Mouse (Mus musculus): Measurements from ENCODE around the gene Dcdc2b. TPM values are rescaled to one million over a fixed set of nuclear protein-coding genes. Genes with fewer than 3 reads are reported as not detected.

Gene Dcdc2b
- polyA plus RNA-seq, 1 experiment: 0.36 TPM

- Histone ChIP-seq H3K36me3 (ENCODE audit: control insufficient read depth, insufficient read depth) (peaks cover 61% of the 10 kb centered on the region), H3ac (ENCODE audit: control insufficient read depth, insufficient read length) (no peak overlapping the region), H3K27me3 (ENCODE audit: control insufficient read depth, insufficient read depth, insufficient read length) (no peaks in the 10 kb centered on the region), H3K79me2 (ENCODE audit: control insufficient read depth, insufficient read depth) (no peaks in the 10 kb centered on the region), H3K4me3 (no peak overlapping the region), H3K4me2 (ENCODE audit: low read depth) (no peak overlapping the region)
- TF ChIP-seq REST (IDR thresholded peaks at IDR 0.05; ENCODE audit: insufficient read depth, insufficient read length) (no peak), TCF3 (IDR thresholded peaks at IDR 0.05; ENCODE audit: insufficient read length, low read depth) (no peak), POLR2A (IDR thresholded peaks at IDR 0.05; ENCODE audit: insufficient read length, low read depth) (no peak), SRF (IDR thresholded peaks at IDR 0.05; ENCODE audit: control insufficient read depth, insufficient read length, low read depth) (no peak), USF1 (IDR thresholded peaks at IDR 0.05; ENCODE audit: low read depth) (no peak), MYOG (IDR thresholded peaks at IDR 0.05; ENCODE audit: control insufficient read depth in 1 of 3, insufficient read depth in 1 of 3, insufficient read length in 2 of 3, low read depth in 2 of 3) (no peak), MAX (IDR thresholded peaks at IDR 0.05; ENCODE audit: low read depth) (no peak), CEBPB (IDR thresholded peaks at IDR 0.05; ENCODE audit: insufficient read depth, poor library complexity, severe bottlenecking) (no peak), POLR2AphosphoS2 (IDR thresholded peaks at IDR 0.05; ENCODE audit: insufficient read length, low read depth) (no peak), MYOD1 (IDR thresholded peaks at IDR 0.05; ENCODE audit: control insufficient read depth in 1 of 3, insufficient read length in 2 of 3, low read depth in 2 of 3) (no peak), E2F4 (IDR thresholded peaks at IDR 0.05; ENCODE audit: insufficient read depth) (no peak), TCF12 (IDR thresholded peaks at IDR 0.05; ENCODE audit: insufficient read depth, poor library complexity, severe bottlenecking) (no peak)
Observed at GRCm38 (mm10) chr4:129648656-129649055, 34.6 kb upstream of the Dcdc2b start.

DNA sequence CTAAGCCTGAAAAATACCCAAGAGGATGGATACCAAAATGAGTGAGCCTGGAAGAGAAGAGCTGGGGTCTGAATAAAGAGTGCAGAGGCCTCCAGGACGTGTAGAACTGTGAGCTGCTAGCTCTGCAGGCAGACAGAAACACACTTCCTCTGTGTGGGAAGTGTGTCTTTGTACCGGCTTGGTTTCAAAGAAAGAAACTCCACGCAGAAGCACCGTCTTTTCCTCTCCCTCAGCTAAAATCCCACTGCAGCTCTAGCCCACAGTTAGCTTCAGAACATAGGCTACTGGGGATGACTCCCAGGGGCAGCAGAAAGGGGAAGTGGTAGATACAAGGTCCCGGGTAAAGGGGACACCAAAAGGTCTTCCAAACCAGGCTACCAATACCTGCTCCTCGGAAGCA is 31.1 kb upstream of the Dcdc2b start:
- Histone ChIP-seq H3K79me2 (ENCODE audit: control insufficient read depth, insufficient read depth) (peaks cover 2% of the 10 kb centered on the region), H3K36me3 (ENCODE audit: control insufficient read depth, insufficient read depth) (peaks cover 30% of the 10 kb centered on the region), H3K4me2 (ENCODE audit: low read depth) (no peak overlapping the region), H3ac (ENCODE audit: control insufficient read depth, insufficient read length) (no peak overlapping the region), H3K27me3 (ENCODE audit: control insufficient read depth, insufficient read depth, insufficient read length) (no peaks in the 10 kb centered on the region), H3K4me3 (no peak overlapping the region)
- TF ChIP-seq REST (IDR thresholded peaks at IDR 0.05; ENCODE audit: insufficient read depth, insufficient read length) (no peak), POLR2A (IDR thresholded peaks at IDR 0.05; ENCODE audit: insufficient read length, low read depth) (no peak), MAX (IDR thresholded peaks at IDR 0.05; ENCODE audit: low read depth) (no peak), E2F4 (IDR thresholded peaks at IDR 0.05; ENCODE audit: insufficient read depth) (no peak), MYOG (IDR thresholded peaks at IDR 0.05; ENCODE audit: control insufficient read depth in 1 of 3, insufficient read depth in 1 of 3, insufficient read length in 2 of 3, low read depth in 2 of 3) (no peak), POLR2AphosphoS2 (IDR thresholded peaks at IDR 0.05; ENCODE audit: insufficient read length, low read depth) (no peak), TCF3 (IDR thresholded peaks at IDR 0.05; ENCODE audit: insufficient read length, low read depth) (no peak), CEBPB (IDR thresholded peaks at IDR 0.05; ENCODE audit: insufficient read depth, poor library complexity, severe bottlenecking) (no peak), SRF (IDR thresholded peaks at IDR 0.05; ENCODE audit: control insufficient read depth, insufficient read length, low read depth) (no peak)

DNA sequence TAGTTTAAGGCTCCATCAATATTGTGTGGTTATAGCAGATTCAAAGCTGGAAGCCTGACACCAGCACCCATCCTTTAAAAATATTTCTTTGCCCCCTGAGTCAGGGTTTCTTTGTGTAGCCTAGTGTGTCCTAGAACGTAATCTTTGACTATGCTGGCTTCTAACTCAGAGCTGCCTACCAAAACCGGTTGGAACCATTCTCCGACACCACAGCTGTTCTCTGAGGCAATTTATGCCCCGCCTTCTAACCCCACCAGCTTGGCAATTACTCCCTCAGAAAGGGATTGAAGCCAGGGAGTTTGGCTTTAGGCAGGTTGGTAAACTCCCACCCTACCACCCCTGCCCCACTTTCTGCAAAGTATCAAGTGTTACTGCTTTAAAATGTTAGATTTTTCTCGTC is 27.7 kb upstream of the Dcdc2b start:
- no peaks in the 10 kb centered on the region for H3K27me3 ChIP-seq (ENCODE audit: control insufficient read depth, insufficient read depth, insufficient read length)
- peaks cover 25% of the 10 kb centered on the region for H3K79me2 ChIP-seq (ENCODE audit: control insufficient read depth, insufficient read depth)
- peaks cover 10% of the 10 kb centered on the region for H3K36me3 ChIP-seq (ENCODE audit: control insufficient read depth, insufficient read depth)
- no peak overlapping the region for H3ac ChIP-seq (ENCODE audit: control insufficient read depth, insufficient read length)
- TF ChIP-seq REST (IDR thresholded peaks at IDR 0.05; ENCODE audit: insufficient read depth, insufficient read length) (no peak), MYOG (IDR thresholded peaks at IDR 0.05; ENCODE audit: control insufficient read depth in 1 of 3, insufficient read depth in 1 of 3, insufficient read length in 2 of 3, low read depth in 2 of 3) (peak in 2 of 3 experiments; percentile 57 to 68), E2F4 (IDR thresholded peaks at IDR 0.05; ENCODE audit: insufficient read depth) (no peak), MYOD1 (IDR thresholded peaks at IDR 0.05; ENCODE audit: control insufficient read depth in 1 of 3, insufficient read length in 2 of 3, low read depth in 2 of 3) (peak in 2 of 3 experiments; percentile 37 to 67), TCF12 (IDR thresholded peaks at IDR 0.05; ENCODE audit: insufficient read depth, poor library complexity, severe bottlenecking) (no peak)
- peak overlapping the region; percentile 54 for H3K4me3 ChIP-seq
- peak overlapping the region; percentile 86 for H3K4me2 ChIP-seq (ENCODE audit: low read depth)

DNA sequence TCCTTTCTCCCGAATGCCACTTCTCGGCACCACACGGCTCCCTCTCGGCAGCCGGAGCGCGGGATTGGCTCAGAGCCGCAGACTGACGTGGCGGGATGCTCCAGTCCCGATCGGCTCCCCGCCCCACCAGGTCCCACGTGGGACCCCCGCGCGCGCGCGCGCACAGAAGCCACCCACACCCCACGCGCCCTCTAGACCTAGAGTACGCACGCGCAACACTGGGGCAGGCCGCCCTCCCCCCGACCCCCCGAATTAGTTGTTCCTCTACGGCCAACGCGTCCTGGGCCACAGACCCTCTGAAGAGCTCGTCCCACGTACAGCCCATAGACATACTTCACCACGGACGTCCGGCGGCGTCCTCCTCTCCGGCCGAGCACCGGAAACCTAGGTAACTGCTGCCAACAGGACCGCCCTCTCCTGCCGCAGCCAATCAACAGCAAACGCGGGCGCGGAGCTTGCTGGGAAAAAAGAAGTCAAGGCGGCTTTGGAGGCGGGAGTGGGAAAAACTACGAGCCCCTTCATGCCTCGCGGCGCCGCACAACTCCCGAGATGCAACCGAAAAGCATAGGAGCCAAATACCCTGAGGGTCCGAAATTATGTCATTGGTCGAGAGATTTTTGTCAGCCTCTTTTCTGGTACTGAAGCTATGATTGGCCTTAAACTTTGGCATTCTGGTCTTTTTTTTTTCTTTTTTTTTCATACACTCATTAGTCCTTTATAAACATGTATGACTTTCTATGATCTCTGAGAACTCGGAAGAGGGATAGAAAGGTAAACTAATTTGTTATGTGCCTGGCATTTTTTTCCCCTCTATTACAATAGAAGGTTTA is 26.8 kb upstream of the Dcdc2b start, which contains the start of gene Txlna:
TSS of gene Txlna (minus strand) at position 428 of the 830 bp plus-strand sequence.
- peaks cover 19% of the 10 kb centered on the region for H3K36me3 ChIP-seq (ENCODE audit: control insufficient read depth, insufficient read depth)
- H3K79me2 ChIP-seq (ENCODE audit: control insufficient read depth, insufficient read depth): peaks cover 25% of the 10 kb centered on the region
- TF ChIP-seq POLR2A (IDR thresholded peaks at IDR 0.05; ENCODE audit: insufficient read length, low read depth) (peak; percentile 71), MAX (IDR thresholded peaks at IDR 0.05; ENCODE audit: low read depth) (no peak), TCF3 (IDR thresholded peaks at IDR 0.05; ENCODE audit: insufficient read length, low read depth) (no peak), POLR2AphosphoS2 (IDR thresholded peaks at IDR 0.05; ENCODE audit: insufficient read length, low read depth) (peak; percentile 78), MYOD1 (IDR thresholded peaks at IDR 0.05; ENCODE audit: control insufficient read depth in 1 of 3, insufficient read length in 2 of 3, low read depth in 2 of 3) (peak in 1 of 3 experiments; percentile 19), SRF (IDR thresholded peaks at IDR 0.05; ENCODE audit: control insufficient read depth, insufficient read length, low read depth) (peak; percentile 42), MYOG (IDR thresholded peaks at IDR 0.05; ENCODE audit: control insufficient read depth in 1 of 3, insufficient read depth in 1 of 3, insufficient read length in 2 of 3, low read depth in 2 of 3) (no peak), TCF12 (IDR thresholded peaks at IDR 0.05; ENCODE audit: insufficient read depth, poor library complexity, severe bottlenecking) (no peak), USF1 (IDR thresholded peaks at IDR 0.05; ENCODE audit: low read depth) (peak; percentile 37), REST (IDR thresholded peaks at IDR 0.05; ENCODE audit: insufficient read depth, insufficient read length) (no peak), CEBPB (IDR thresholded peaks at IDR 0.05; ENCODE audit: insufficient read depth, poor library complexity, severe bottlenecking) (no peak), E2F4 (IDR thresholded peaks at IDR 0.05; ENCODE audit: insufficient read depth) (peak; percentile 68)
- H3K27me3 ChIP-seq (ENCODE audit: control insufficient read depth, insufficient read depth, insufficient read length): no peaks in the 10 kb centered on the region
- H3K4me3 ChIP-seq: peak within 1 kb of the TSS; percentile 54
- peak within 1 kb of the TSS; percentile 14 for H3ac ChIP-seq (ENCODE audit: control insufficient read depth, insufficient read length)
- H3K4me2 ChIP-seq (ENCODE audit: low read depth): peak within 1 kb of the TSS; percentile 86

Measured in myocyte (in vitro differentiated cells).